Mouse (Mus musculus): ENCODE data around the gene AF067061. TPM values are rescaled to one million over a fixed set of nuclear protein-coding genes. Genes with fewer than 3 reads are reported as not detected.

The AF067061 gene
- total RNA-seq, 2 experiments from 2014 or later = not detected

Other genes starting within 250 kb of the AF067061 start
- gene Gm36079, start 236.1 kb upstream of the AF067061 start, total RNA-seq (2021) = not detected
- under 1 TPM in 1 of 2 experiments, not detected in 1; 0.29 TPM for gene Gm21188, start 210.9 kb upstream of the AF067061 start, total RNA-seq (2021)
- not detected for gene Gm20767, start 122.9 kb upstream of the AF067061 start, total RNA-seq (2021)
- not detected for gene Gm21818, start 90.7 kb upstream of the AF067061 start, total RNA-seq (2021)
- not detected for gene Gm21762, start 47.2 kb upstream of the AF067061 start, total RNA-seq (2021)
- gene Gm21731, start 24.0 kb upstream of the AF067061 start, total RNA-seq (2021) = not detected
- not detected for gene BC147527, start 37.3 kb downstream of the AF067061 start, total RNA-seq (2021)
- gene Tcstv3, start 53.8 kb downstream of the AF067061 start, total RNA-seq (2021) = not detected